ENCODE assay signal across 20 mouse cellular contexts in the genomic region with DNA sequence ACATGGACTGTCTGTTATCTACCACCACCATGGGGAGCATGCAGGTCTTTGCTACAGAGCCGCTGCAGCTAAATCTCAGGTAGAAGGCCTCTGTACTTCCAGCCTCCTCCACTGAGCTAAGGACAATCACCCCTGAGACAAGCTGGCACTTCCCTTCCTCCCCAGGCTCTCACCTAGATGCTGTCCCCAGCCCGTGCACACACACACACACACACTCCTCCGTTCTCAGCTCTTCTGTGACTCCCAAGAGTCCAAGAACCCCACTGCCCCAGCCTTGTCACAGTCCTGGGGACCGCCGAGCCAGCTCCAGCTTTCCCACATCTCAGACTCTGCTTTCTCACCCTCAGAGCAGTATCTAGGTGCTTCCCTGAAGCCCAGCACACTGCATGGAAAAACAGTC.
"Had no signal": no experiment of that assay in that cellular context is flagged by ENCODE, and none has a peak within 500 bp of the region (broad histone marks: within the 10 kb centered on the region; RNA-seq: fewer than 3 reads in every experiment).

No protein-coding gene starts in this region.

- H3K27ac ChIP-seq: lung, embryonic 15.5 days; macrophage; midbrain, embryonic 13.5 days; midbrain, embryonic 15.5 days; neural tube, embryonic 13.5 days; neural tube, embryonic 15.5 days had no signal

- DNase-seq: lung, adult 2 months; lung, postnatal 14 days; lung, postnatal 36 days; retina, postnatal 1 day; right cerebral cortex, adult 18-20 months; right cerebral cortex, postnatal 25 days; right cerebral cortex, postnatal 4 days; spleen, adult 18-20 months; thymus, adult 18-20 months; thymus, postnatal 14 days; thymus, postnatal 36 days had no signal

- H3K4me2 ChIP-seq: lung, embryonic 15.5 days; midbrain, embryonic 11.5 days; midbrain, embryonic 13.5 days; midbrain, embryonic 15.5 days; neural tube, embryonic 13.5 days; neural tube, embryonic 15.5 days had no signal

- H3K4me1 ChIP-seq: lung, embryonic 15.5 days; megakaryocyte, embryonic 14.5 days; midbrain, embryonic 13.5 days; midbrain, embryonic 15.5 days; neural tube, embryonic 13.5 days; neural tube, embryonic 15.5 days had no signal

- H3K9me3 ChIP-seq: lung, embryonic 15.5 days; midbrain, embryonic 15.5 days; neural tube, embryonic 15.5 days had no signal

- H3K4me3 ChIP-seq: lung, embryonic 15.5 days; megakaryocyte, embryonic 14.5 days; midbrain, embryonic 13.5 days; midbrain, embryonic 15.5 days; neural tube, embryonic 13.5 days; neural tube, embryonic 15.5 days had no signal

- H3K9ac ChIP-seq: lung, embryonic 15.5 days; midbrain, embryonic 13.5 days; midbrain, embryonic 15.5 days; neural tube, embryonic 13.5 days; neural tube, embryonic 15.5 days had no signal

- H3K27me3 ChIP-seq: lung, embryonic 15.5 days; midbrain, embryonic 13.5 days; midbrain, embryonic 15.5 days; neural tube, embryonic 13.5 days; neural tube, embryonic 15.5 days had no signal

- ATAC-seq: lung, postnatal 0 days; midbrain, embryonic 13.5 days; midbrain, embryonic 15.5 days had no signal
